Mouse (Mus musculus): ENCODE results near the gene Arl14.

DNA sequence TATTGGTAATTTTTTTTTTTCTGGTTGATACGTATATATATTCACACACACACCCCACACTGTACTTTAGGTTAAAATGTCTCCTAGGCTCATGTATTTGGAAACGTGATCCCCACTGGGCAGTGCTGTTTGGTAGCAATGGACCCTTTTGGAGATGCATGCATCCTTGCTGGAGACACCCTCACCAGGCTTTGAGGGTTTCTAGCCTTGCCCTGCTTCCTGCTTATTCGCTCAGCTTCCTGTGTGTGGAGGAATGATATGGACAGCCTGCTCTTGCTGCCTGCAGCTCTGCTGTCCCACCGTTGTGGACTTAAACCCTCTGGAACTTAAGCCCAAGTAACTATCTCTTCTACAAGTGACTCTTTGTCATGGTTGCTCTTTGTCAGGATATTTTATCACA is 19.3 kb upstream of the Arl14 start:
- TF ChIP-seq GATA1 (IDR thresholded peaks at IDR 0.05; ENCODE audit: borderline replicate concordance, low read length): no peak
- TF ChIP-seq FLI1 (IDR thresholded peaks at IDR 0.05; ENCODE audit: low read length): no peak

All from megakaryocyte, embryonic 14.5 days (primary cell).